Mouse (Mus musculus): ENCODE measurements around the gene Lsamp.

DNA sequence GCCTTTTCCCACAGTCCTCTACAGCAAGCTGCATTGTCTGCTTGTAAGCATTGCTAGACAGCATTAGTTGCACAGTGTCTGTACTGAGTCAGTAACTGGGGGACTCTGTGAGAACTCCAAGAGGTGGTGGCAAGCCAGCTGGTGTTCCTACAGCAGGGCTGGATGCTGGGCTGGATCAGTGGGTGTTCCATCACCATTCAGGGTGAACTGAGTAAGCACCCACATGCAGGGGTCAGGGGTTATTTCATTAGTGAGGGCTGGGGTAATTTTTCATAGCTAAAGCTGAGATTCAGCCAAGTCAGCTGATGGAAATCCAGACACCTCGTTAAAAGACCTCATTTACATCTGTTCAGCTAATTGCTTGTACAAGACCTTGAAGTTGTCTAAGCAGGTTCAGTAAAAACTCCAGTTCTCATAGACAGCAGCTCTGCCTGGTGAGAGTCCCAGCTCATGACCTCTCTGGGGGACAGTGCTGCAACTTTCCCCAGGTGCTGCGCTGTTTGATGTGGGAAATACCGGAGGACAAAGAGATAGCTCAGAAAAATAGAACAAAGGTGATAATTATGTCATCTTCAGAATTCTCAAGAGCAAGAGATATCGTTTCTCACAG lies 1928.5 kb downstream of the Lsamp start:
- no peak for TF ChIP-seq GATA1 (IDR thresholded peaks at IDR 0.05; ENCODE audit: low read length)
- TF ChIP-seq TAL1 (IDR thresholded peaks at IDR 0.05; ENCODE audit: low read length) = no peak
